Mouse (Mus musculus): ENCODE data around the gene Per1.

DNA sequence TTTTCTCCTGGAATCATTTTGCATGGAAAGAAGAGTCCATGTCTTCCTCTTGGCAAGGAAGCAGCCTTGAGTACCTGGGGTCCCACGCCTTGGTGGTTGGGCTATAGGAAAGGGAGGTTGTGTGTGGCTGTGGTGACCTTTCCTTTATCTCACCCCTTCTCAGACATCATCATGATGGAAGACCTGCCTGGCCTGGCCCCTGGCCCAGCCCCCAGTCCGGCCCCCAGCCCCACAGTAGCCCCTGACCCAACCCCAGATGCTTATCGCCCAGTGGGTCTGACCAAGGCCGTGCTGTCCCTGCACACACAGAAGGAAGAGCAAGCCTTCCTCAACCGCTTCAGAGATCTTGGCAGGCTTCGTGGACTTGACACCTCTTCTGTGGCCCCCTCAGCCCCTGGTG lies 10.2 kb downstream of the Per1 start:
- TF ChIP-seq CTCF (IDR thresholded peaks at IDR 0.05): no peak
- no peak for TF ChIP-seq EP300 (IDR thresholded peaks at IDR 0.05)
